ENCODE assay signal across 14 mouse cellular contexts in genomic region chr13:81980094-81980493, GRCm38 (mm10).
A peak's percentile ranks its signal among the peaks of the same experiment; 100 is the strongest.
DNase-seq lines count a peak whose midpoint lies in the region; ATAC-seq lines count a peak whose summit lies in the region.
"Had no signal": no experiment of that assay in that cellular context is flagged by ENCODE, and none has a peak within 500 bp of the region (broad histone marks: within the 10 kb centered on the region; RNA-seq: fewer than 3 reads in every experiment).

No protein-coding gene starts in this region.

- no peak for ATAC-seq in CD4-positive, CD25-positive, alpha-beta regulatory T cell, adult 4 months
- ATAC-seq: midbrain, embryonic 16.5 days had no signal

- DNase-seq in frontal cortex, postnatal 36 days (ENCODE audit: low spot score in 2 of 2), result peak; percentile 13 to 16
- DNase-seq in frontal cortex, postnatal 25 days (ENCODE audit: low spot score in 2 of 2), result no peak
- DNase-seq in right cerebral cortex, adult 18-20 months, result peak; percentile 11
- DNase-seq in right cerebral cortex, postnatal 36 days (ENCODE audit: low spot score in 2 of 2), result no peak
- peak; percentile 19 for DNase-seq in layer of hippocampus, adult 9-11 months
- DNase-seq in gastrocnemius, postnatal 14 days, result no peak
- DNase-seq: adrenal gland, postnatal 10 days; cerebellum, adult 9-11 months; heart, postnatal 4 days; kidney, adult 2 months; left cerebral cortex, postnatal 4 days; thymus, postnatal 25 days had no signal

- intact Hi-C loops in gastrocnemius, postnatal 14 days (cut with DNase I; ENCODE audit: low total_unique reads), result no loop called here

Comparison
In these comparisons a context has a peak if more than half of its experiments do, and no peak if none do; other contexts are left out.
1. DNase-seq: peak in frontal cortex, postnatal 36 days (2 of 2), right cerebral cortex, adult 18-20 months (single experiment) and layer of hippocampus, adult 9-11 months (single experiment); none in frontal cortex, postnatal 25 days (0 of 2), right cerebral cortex, postnatal 36 days (0 of 2) and gastrocnemius, postnatal 14 days (single experiment).